Mouse (Mus musculus) brain, embryonic 18.5 days (tissue): Measurements from ENCODE around the gene Gprin2.

Experiments
- DNase-seq: peaks from one replicate; pipeline ENCODE4 v3.0.0-alpha.2; 2012; ENCODE audit warnings: low read depth, low spot score

The Gprin2 gene

DNA sequence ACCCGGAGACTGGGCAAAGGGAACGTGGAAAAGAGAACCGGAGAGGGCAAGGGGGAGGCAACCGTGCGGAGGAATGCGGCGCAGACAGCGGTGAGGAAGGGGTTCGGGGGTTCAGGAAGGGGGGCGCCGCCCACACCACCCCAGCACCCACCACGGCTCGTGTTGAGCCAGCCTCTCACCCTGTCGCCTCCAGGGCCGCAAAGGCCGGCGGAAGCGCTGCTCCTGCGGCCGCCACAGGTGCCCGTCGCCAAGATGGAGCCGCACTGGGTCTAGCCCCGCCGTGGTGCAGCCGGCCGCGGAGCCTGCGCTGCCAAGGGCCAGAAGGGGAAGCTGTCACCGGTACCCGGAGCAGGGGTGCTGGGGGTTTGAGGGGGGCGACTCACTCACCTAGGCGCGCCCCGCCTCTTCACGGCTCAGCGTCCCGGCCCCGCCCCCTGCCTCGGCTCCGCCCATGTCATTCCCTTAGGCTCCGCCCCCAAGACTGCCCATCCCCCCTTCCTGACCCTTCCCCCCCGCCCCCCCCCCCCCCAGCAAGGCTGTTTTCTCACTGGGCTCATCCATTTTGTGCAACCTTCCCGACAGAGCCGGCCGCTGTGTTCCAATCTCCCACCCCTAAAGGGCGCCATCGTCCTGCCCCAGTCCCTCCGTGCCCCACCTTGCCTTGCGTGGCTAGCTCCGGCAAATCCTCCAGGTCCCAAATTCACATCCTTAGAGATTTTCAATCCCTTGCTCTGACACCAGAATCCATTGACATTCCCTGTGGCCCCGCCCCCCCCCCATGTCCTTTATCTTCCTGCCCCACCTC, at the start of gene Gprin2:
TSS of gene Gprin2 (minus strand) at position 423 of the 805 bp plus-strand sequence.
- DNase-seq = no peak

DNA sequence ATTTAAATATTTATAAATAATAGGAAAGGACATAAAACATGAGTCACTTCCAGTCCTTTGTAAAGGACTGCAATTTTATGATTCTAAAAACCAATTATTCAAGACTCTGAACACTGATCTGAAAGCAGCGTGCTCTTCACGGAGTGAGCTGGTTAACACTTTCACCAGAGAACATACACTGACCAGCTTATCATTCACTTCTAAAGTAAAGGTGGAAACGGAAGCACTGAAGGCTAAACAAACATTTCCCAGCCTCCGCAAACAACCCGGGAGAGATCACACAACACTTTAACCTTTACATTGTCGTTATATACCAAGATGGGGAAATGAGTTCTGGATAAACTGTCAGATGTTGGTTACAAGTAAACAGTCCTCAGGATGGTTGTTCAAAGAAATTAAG, 39.2 kb upstream of the Gprin2 start:
- DNase-seq = no peak

DNA sequence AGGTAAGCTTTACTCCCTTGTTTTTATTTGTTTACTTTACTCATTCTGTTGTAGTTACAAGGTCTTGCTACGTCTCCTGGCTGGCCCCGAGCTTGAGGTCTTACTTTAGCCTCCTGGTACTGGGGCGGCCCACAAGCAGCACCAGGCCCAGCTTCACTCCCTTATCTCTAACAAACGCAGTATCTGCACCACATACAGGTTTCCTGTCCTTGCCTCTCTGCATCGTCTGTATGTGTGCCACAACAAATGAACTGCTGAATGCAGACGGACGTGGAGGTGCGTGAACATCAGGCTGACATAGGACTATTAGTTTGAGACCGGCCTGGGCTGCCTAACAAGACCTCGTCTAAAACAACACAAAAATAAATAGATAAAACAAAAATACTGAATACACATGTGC, 38.8 kb upstream of the Gprin2 start:
- DNase-seq = no peak

- no peak for DNase-seq
These were observed 33.4 kb upstream of the Gprin2 start for GRCm38 (mm10) chr14:34234630-34235380.

- no peak for DNase-seq
These were observed 32.4 kb upstream of the Gprin2 start for GRCm38 (mm10) chr14:34233846-34234245.

DNA sequence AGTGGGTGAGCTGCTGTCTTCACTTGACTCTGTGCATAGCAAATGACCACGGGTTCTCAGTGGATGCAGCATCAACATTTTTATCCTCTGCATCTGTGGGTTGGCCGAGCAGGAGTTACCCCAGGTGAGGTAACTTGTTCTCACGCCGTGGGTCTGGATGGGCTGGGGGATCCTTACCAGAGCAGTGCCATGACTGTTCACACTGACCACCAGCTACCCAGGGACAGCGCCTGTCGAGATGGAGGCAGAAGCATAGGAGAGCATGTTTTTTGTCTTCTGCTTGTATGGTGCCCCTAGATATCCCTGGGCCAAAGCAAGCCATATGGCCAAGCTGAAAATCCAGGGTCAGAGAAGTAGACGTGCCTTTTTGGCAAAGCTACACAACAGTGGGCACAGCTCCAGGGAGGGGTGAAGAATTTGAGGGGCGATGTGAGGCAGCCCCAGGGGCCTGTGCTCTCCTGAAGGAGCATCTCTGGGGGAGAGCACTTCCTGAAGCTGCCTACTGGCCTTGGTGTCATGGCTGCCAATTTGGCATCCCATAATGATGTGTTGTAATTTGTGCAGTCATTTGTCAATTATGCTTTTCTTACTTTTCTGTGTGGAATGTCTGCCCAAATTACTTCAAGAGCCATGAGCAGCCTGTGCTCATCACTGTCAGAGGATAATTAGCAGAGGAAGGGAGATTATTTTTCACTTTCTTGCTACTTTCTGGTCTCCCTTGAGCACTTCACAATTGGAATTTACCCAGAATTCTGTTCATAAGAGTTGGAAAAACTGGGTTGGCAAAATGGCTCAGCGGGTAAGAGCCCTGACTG, 31.6 kb upstream of the Gprin2 start:
- peak; percentile 16 for DNase-seq

GRCm38 (mm10) chr14:34232340-34232739, 30.9 kb upstream of the Gprin2 start:
- no peak for DNase-seq

DNA sequence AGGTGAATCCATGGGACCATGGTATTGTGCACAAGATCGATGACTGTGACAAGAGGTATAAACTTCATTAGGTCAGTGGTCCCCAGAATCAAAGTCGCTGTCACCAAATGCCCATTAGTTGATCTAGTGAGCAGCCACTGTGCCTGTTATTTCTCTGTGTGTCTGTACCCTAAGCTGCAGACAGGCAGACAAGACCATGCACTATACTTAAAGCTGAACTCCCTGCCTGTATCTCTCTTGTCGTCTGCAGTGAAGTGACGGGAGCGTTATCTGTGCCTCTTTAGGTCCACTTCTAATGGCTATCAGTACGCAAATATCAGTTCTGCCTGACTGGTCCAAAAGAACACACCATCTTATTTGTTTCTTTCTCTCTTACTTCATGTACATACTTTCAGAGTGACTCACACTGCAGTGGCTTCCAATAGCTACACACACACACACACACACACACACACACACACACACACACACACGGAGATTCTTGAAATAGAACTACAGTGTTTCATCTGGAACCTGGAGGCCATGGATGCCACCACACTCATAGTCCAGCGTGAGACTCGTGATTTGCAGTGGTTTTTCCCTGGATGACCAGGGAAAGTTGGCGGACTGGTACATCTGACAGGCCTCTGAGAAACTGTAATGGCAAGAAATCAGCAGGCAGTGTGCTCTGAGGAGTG, 27.5 kb upstream of the Gprin2 start:
- DNase-seq = no peak

GRCm38 (mm10) chr14:34227981-34228380, 26.5 kb upstream of the Gprin2 start:
- DNase-seq = no peak

DNA sequence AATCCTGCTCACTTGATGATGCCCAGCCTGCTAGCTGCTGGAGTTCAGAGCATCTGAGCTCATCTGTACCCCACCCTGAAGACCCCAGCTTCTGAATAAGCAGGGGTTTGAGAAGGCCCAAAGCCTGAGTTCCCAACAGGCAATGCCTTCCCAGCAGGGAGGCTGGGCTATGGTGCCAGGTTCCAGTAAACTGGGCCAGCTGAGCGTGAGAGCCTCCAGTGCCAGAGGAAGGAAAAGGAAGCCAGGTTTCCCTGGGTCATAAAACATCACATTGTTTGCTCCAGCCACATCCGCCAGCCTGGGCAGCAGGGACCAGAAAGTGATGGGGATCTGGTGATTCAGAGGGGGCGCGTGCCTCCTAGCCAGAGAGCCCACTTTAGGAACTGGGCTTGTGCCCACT, 25.1 kb upstream of the Gprin2 start:
- DNase-seq = no peak

DNA sequence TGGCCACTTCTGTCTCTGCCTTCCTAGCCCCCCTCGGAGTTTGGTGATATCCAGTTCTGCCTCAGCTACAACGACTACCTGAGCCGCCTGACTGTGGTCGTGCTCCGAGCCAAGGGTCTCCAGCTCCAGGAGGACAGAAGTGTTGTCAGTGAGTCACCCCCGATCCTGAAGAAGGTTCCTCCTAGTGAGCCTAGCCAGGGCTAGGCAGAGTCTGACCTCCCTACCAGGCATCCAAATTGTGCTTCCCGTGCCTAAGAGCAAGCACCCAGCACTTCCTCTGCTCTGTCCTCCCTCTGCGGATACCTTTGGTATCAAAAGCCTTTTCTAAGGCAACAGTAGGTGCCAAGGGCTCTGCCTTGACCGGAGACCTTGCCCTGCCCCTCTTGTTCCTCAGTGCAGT, 24.5 kb upstream of the Gprin2 start:
- DNase-seq = no peak

GRCm38 (mm10) chr14:34223362-34223898, 22.0 kb upstream of the Gprin2 start:
- DNase-seq = no peak

DNA sequence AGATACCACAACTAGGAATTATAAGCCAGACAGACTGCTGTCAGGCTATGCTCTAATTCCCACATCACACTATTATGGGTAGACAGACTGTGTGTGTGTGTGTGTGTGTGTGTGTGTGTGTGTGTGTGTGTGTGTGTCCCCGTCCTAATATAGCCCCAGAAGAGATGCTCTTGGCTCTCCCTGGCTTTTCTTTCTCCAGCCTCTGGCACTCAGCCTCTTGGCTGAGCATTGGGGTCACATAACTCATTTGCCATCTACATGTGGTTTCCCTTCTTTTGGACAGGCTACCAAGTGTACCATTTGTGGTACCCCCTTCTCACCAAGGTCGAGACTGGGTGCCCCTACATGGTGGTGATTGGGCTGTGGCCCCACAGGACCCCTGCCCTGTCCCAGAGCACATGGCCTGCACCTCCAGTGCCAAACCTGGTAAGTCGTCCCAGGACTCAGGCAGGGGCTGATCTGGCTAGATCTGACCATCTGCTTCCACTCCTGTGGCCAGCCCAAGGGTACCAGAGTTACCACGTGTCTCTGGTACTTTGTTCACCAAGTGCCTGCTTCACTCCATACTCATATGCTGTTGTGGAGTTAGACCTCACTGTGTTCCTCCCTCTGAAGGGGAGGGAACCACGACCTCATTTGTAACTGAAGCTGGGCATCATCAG, 20.1 kb upstream of the Gprin2 start:
- DNase-seq = no peak

DNA sequence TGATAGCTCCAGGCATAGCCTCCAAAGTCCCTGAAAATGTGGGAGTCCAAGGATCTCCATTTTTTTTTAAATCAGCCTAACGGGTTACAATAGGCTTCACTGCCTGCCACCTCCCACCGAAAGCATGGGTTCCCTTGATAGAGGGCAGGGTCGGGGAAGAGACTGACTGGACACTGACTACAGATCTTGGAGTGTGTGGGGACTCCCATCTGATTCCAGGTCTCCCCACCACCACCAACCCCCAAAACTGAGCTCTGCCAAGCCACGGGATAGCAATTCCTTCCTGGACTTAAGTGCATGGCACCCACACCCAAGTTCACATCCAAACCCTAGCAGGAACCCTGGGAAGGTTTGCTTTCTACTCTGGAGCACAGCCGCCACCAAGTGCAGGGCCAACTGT, 19.0 kb upstream of the Gprin2 start:
- no peak for DNase-seq

DNA sequence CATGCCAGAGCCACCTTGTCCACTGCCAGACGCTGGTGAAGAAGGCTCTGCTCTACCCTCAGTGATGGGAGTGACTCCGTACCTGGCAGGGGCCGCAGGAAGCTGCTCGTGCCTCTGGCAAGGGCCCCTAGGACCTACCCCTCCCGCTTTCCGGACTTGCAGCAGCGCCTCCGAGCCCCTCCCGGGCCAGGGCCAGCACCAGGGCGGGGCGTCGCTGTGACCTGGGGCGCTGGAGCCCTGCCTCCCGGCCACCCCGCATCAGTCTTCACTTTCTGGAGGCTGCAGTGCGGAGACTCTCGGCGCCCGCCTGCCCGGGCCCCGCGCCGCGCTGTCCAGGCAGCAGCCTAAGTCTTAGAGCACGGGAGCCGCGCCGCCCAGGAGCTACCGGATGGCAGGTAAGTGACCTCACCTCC, 18.3 kb upstream of the Gprin2 start:
- DNase-seq = no peak

GRCm38 (mm10) chr14:34219295-34219694, 17.8 kb upstream of the Gprin2 start, which contains the start of gene Syt15:
Syt15 (plus strand) TSS chr14:34219595.
- no peak for DNase-seq

DNA sequence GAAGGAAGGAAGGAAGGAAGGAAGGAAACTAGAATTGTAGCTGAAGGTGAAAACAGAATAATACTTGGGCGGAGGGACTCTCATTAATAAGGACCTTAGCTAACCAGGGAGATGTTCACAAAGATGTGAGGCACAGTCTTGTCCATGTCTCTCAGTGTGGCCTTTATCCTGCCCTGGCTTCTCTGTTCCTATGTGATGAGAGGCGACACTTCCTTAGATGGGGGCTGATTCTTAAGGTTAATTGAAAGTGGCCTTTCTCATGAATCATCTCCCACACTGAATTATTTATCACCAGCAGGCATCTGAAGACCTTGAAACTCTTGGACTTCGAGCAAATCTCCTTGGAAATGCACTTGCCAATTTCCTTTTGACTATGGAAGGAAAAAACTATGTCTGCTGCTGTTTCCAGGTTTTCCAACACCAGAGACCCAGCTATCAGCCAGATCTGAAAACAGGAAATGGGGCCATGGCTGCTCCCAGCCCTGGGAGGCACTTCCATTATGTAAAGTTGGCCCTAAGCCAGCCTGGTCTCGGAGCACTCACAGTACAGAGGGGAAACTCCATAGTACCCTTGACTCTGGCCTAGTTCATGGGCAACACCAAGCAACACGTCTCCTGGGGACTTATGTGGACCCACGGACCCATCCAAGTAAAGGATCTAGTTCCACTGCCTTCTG, 14.1 kb upstream of the Gprin2 start:
- no peak for DNase-seq

- DNase-seq = no peak
These were observed 8.5 kb upstream of the Gprin2 start for GRCm38 (mm10) chr14:34209942-34210341.

GRCm38 (mm10) chr14:34209080-34209479, 7.6 kb upstream of the Gprin2 start:
- no peak for DNase-seq

- DNase-seq = no peak
These were observed 7.2 kb upstream of the Gprin2 start for GRCm38 (mm10) chr14:34208651-34209050.
